Mouse (Mus musculus) stomach, postnatal 0 days (tissue): ENCODE measurements around the gene Wnk4. TPM values are rescaled to one million over a fixed set of nuclear protein-coding genes. Genes with fewer than 3 reads are reported as not detected.

Experiments used
- ATAC-seq: fragments of 200-750 bp; cut with Nextera tagmentation; 2 replicates; pipeline ENCODE4 v1.8.0; 2017; ENCODE audit not compliant: low FRiP score, low TSS enrichment
- DNase-seq: peaks from one replicate; pipeline ENCODE4 v3.0.0-alpha.2; 2016; ENCODE audit warnings: low spot score
- H3K27ac ChIP-seq: fragments of 300-500 bp; sonication (generic); replicated peaks from 2 replicates; pipeline ENCODE4 v1.5.1; 2014; ENCODE audit warnings: mild to moderate bottlenecking, control low read depth
- H3K27me3 ChIP-seq: fragments of 300-500 bp; sonication (generic); 2 replicates; pipeline ENCODE4 v1.6.1; 2014; ENCODE audit warnings: low read length; ENCODE audit not compliant: control insufficient read depth, insufficient read depth
- H3K36me3 ChIP-seq: fragments of 300-500 bp; sonication (generic); 2 replicates; pipeline ENCODE4 v1.6.1; 2014; ENCODE audit warnings: low read length, mixed read lengths; ENCODE audit not compliant: control insufficient read depth, insufficient read depth
- H3K4me1 ChIP-seq: fragments of 300-500 bp; sonication (generic); replicated peaks from 2 replicates; pipeline ENCODE4 v1.6.1; 2014; ENCODE audit warnings: antibody characterized with exemption; ENCODE audit not compliant: control insufficient read depth, insufficient read depth
- H3K4me2 ChIP-seq: fragments of 300-500 bp; sonication (generic); replicated peaks from 2 replicates; pipeline ENCODE4 v1.6.1; 2014; ENCODE audit warnings: low read depth, mild to moderate bottlenecking, control low read depth, moderate library complexity
- H3K4me3 ChIP-seq: fragments of 300-500 bp; sonication (generic); 2 replicates; pipeline ENCODE4 v1.5.1; 2014; ENCODE audit warnings: low read depth, low read length, control low read depth
- H3K9ac ChIP-seq: fragments of 300-500 bp; sonication (generic); 2 replicates; pipeline ENCODE4 v1.6.1; 2014; ENCODE audit warnings: mild to moderate bottlenecking, low read length, control low read depth, mixed read lengths
- H3K9me3 ChIP-seq: fragments of 300-500 bp; sonication (generic); 2 replicates; pipeline ENCODE4 v1.6.1; 2016; ENCODE audit warnings: low read length; ENCODE audit not compliant: control insufficient read depth
- CTCF ChIP-seq: IDR thresholded peaks from 2 replicates; pipeline ENCODE4 v1.5.1; 2016; ENCODE audit warnings: antibody characterized with exemption, low read depth, mild to moderate bottlenecking, moderate library complexity
- EP300 ChIP-seq: optimal IDR thresholded peaks from 2 replicates; pipeline ENCODE3; 2016; ENCODE audit warnings: antibody characterized with exemption
- WGBS: fragments of 180-500 bp; shearing (Covaris S2); extraction: QIAGEN DNeasy Blood & Tissue Kit; methylation state at CpG from one replicate; pipeline ENCODE4 v1.1.7; 2014; 5-methylcytosine and 5-hydroxymethylcytosine counted together
- polyA plus RNA-seq: library from polyadenylated mRNA; unstranded; fragments of >200 nt; fragmentation: Nextera tagmentation; extraction: Ambion mirVana; gene quantifications from 2 replicates; pipeline ENCODE4 v1.2.1, GENCODE M21; 2015

Gene Wnk4
- polyA plus RNA-seq, 1 experiment from 2014 or later, result 15.9 TPM

DNA sequence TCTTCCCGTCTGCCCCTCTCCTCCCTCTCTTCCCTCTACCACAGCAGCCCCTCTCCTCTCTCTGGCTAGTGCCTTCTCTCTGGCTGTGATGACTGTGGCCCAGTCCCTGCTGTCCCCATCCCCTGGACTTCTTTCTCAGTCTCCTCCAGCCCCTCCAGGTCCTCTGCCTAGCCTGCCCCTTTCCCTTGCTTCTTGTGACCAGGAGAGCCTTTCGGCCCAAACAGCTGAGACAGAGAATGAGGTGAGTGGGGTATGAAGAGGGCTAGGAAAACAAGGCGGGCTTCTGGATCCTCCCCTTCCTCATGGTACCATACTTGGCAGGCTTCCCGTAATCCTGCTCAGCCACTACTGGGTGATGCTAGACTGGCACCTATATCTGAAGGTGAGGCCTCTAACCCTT is 14.9 kb downstream of the Wnk4 start:
- no peaks in the 10 kb centered on the region for H3K27me3 ChIP-seq
- no peak for ATAC-seq
- H3K4me1 ChIP-seq, result peaks cover 12% of the 10 kb centered on the region; the same call in 1 of the 2 replicates
- H3K4me3 ChIP-seq, result no peak overlapping the region
- no peaks in the 10 kb centered on the region for H3K36me3 ChIP-seq
- no peak for DNase-seq
- no peak overlapping the region for H3K9ac ChIP-seq
- WGBS, result 58% methylated on average over 4 of the region's 4 CpGs
- H3K9me3 ChIP-seq, result no peaks in the 10 kb centered on the region
- no peak for TF ChIP-seq CTCF
- TF ChIP-seq EP300, result no peak
- H3K4me2 ChIP-seq, result no peak overlapping the region
- no peak overlapping the region for H3K27ac ChIP-seq

DNA sequence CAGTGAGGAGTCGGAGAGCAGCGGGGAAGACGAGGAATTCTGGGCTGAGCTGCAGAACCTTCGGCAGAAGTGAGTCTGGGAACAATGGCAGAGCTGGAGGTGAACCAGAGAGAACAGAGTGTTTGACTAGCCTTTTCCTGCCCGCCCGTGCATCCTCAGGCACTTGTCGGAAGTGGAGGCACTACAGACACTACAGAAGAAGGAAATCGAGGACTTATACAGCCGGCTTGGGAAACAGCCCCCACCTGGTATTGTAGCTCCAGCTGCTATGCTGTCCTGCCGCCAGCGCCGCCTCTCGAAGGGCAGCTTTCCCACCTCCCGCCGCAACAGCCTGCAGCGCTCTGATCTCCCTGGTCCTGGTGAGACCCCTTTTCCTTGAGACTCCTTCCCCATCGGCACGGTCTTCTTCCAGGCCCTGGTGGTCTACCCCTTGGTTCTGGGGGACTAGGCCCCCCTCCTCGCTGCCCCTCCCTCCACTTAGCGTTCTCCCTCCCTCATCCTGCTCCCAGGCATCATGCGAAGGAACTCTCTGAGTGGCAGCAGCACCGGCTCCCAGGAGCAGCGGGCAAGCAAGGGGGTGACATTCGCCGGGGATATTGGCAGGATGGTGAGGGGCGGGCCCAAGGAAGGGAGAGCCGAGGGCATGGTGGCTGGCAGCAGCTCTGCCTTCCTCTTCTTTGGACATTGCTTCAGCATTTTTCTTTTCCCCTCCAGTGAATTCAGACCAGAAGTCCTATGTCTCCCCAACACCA is 16.1 kb downstream of the Wnk4 start:
- no peak overlapping the region for H3K4me3 ChIP-seq
- ATAC-seq (no peak), DNase-seq (no peak)
- TF ChIP-seq CTCF (no peak), EP300 (no peak)
- WGBS, result 45% methylated on average over 27 of the region's 27 CpGs
- no peaks in the 10 kb centered on the region for H3K27me3 ChIP-seq
- H3K9me3 ChIP-seq, result no peaks in the 10 kb centered on the region
- H3K36me3 ChIP-seq, result no peaks in the 10 kb centered on the region
- H3K4me2 ChIP-seq, result peak overlapping the region; percentile 75; the same call in 1 of the 2 replicates
- H3K4me1 ChIP-seq, result peaks cover 12% of the 10 kb centered on the region; the same call in 1 of the 2 replicates
- peak overlapping the region; percentile 8; the same call in 1 of the 2 replicates for H3K9ac ChIP-seq
- H3K27ac ChIP-seq, result peak overlapping the region; percentile 87; the same call in 1 of the 2 replicates

DNA sequence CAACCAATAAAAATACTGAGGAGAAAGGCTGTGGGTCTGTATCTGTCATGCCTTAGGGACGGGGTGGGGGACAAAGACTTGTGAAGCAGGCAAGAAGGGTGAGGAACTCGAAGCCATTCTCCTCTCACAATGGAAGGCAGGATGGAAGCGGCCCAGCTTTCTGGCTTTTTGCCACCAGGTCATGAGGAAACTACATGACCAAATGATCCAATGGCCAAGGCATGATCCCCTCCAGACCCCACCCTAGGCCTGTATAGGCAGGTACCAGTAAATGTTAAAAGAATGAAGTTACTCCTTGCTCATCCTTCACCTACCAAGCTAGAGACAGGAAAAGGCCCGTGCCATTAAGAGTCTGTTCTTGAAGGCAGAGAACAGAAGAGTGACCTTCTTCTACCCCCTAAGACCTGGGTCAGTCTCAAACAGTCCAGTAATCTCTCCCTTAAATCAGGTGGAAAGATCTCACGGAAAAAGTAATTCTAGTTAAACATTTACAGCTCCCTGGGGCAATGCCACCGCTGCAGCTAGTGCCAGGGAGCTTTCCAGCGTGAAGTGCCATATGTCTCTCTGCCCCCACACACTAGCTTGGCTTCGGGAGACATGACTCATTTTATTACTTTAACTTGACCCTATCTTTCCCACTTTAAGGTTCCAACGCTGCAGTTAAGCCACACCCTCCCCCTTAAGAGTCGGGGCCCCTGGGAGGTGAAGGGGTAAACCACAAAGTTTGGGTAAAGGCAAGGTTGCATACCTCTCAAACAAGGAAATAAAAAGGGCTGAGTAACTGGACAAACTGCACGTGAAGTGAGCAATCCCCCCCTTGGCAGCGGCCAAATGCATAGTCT is 17.2 kb downstream of the Wnk4 start:
- peak overlapping the region; percentile 78 for H3K4me3 ChIP-seq
- TF ChIP-seq CTCF, result no peak
- no peak for TF ChIP-seq EP300
- peak; percentile 81 for DNase-seq

DNA sequence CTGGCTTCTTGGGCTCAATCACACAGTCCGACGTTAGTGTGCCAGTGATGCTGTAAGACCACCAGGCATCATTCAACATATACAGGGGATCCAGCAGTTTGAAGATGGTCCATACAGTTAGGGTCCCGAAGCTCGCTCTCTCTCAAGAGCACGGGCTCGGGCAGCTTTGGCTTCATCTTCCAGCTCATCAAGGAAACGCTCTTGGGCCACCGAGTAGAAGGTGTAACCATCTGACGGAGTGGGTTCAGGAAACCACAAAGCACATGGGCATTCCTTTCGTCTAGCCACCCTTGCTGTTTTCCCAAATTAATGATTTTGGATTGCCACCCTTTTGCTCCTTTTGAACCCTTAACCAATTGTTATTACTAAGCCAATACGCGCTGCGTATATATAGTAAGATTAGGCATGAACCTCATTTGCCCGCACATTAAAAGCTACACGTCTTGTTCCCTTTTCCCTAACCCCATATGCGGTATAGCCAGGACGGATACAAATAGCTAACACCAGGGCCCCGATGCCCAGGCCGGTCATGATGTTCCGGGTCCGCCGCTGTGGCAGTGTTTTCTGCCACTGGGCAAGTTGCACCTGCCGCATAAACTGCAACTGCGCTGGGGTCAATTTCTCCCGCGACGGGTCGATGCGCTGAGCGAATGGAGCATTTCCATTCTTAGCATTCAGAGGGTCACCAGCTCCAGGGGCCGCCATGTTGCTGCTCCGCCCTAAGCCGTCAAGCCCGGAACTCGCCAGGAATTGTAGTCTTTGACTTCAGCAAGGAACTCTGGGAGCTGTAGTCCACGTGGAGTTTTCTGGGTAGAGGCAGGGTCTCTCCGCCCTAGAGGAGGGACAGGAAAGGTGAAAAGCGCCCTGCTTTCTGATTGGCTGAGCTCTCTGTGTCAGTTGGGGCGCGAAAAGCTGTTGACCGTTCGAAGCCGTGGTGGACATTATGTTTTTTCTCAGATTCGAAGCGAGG is 18.1 kb downstream of the Wnk4 start, which contains the start of the genes Cntd1 and Coa3:
Gene Cntd1, plus strand, starts transcription at position 790 of the 970 bp plus-strand sequence.
Gene Coa3, minus strand, starts transcription at position 892 of the 970 bp plus-strand sequence.
- H3K4me3 ChIP-seq, result peak within 1 kb of the TSS; percentile 78
- H3K9ac ChIP-seq, result peak within 1 kb of the TSS; percentile 81
- H3K4me2 ChIP-seq, result peak within 1 kb of the TSS; percentile 75
- WGBS, result 5% methylated on average over 45 of the region's 45 CpGs
- ATAC-seq, result peak; percentile 86
- H3K36me3 ChIP-seq, result no peaks in the 10 kb centered on the region
- DNase-seq, result peak; percentile 89
- no peaks in the 10 kb centered on the region for H3K27me3 ChIP-seq
- peak within 1 kb of the TSS; percentile 87 for H3K27ac ChIP-seq
- H3K4me1 ChIP-seq, result peaks cover 12% of the 10 kb centered on the region; the same call in 1 of the 2 replicates
- TF ChIP-seq EP300, result no peak
- peak; percentile 35 for TF ChIP-seq CTCF
- H3K9me3 ChIP-seq, result no peaks in the 10 kb centered on the region

More for the DNA sequence above, 17.2 kb downstream of the Wnk4 start:
- Histone ChIP-seq H3K27ac (peak overlapping the region; percentile 87), H3K4me1 (peaks cover 12% of the 10 kb centered on the region; the same call in 1 of the 2 replicates), H3K9me3 (no peaks in the 10 kb centered on the region), H3K27me3 (no peaks in the 10 kb centered on the region), H3K4me2 (peak overlapping the region; percentile 75), H3K36me3 (no peaks in the 10 kb centered on the region), H3K9ac (peak overlapping the region; percentile 81)
- ATAC-seq, result peak; percentile 69
- WGBS, result 44% methylated on average over 12 of the region's 12 CpGs

DNA sequence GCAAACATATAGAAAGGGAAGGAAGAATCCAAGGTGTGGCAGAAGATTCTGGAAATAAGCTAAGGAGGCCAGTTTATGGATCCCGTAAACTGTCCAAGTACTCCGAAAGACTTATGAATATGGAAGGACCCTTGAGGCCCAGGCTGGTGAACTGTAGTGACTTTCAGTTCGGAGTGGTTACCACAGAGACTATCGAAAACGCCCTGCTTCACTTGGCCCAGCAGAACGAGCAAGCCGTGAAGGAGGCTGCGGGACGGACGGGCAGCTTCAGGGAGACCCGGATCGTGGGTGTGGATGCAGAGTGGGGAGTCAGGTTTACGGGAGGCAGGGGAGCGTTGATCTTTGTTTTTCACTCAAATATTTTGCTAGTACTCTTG is 18.8 kb downstream of the Wnk4 start:
- no peak for DNase-seq
- Histone ChIP-seq H3K9ac (0 out of 2 replicates have a peak overlapping the region, but pooled peaks have one; percentile 18), H3K4me2 (peak overlapping the region; percentile 75), H3K27ac (no peak overlapping the region), H3K27me3 (no peaks in the 10 kb centered on the region), H3K4me1 (peaks cover 12% of the 10 kb centered on the region; the same call in 1 of the 2 replicates), H3K9me3 (no peaks in the 10 kb centered on the region), H3K36me3 (no peaks in the 10 kb centered on the region), H3K4me3 (peak overlapping the region; percentile 78)
- 65% methylated on average over 14 of the region's 14 CpGs for WGBS
- no peak for TF ChIP-seq EP300
- no peak for TF ChIP-seq CTCF
- no peak for ATAC-seq
